ENCODE assay signal across 8 mouse cellular contexts in the genomic region with DNA sequence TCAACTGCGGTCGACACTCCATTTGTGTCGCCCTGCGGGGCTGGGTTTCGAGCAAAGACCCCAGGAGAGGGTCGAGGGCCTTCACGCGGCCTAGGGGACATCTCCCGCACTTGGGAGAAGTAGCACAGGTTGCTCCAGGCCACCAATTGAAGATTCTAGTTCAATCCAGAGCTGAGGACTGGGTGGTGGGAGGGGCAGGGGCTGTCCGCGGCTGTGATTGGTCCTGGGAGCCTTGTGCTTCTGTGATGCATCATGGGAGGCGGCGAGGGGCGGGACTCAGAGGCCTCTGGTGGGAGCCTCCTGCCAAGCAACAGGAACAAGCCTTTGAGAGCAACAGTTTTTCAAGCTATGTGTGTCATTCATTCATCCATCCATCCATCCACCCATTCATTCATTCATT.
DNase-seq lines count a peak whose midpoint lies in the region; ATAC-seq and TF ChIP-seq lines count a peak whose summit lies in the region.

No protein-coding gene starts in this region.

- no peaks in the 10 kb centered on the region for H3K9me3 ChIP-seq in heart, embryonic 11.5 days (replicated peaks; ENCODE audit: control insufficient read depth, low read length)
- H3K9me3 ChIP-seq in hindbrain, embryonic 15.5 days: no peaks in the 10 kb centered on the region
- H3K9me3 ChIP-seq in neural tube, embryonic 15.5 days (replicated peaks): no peaks in the 10 kb centered on the region

- no peak overlapping the region for H3K9ac ChIP-seq in heart, embryonic 11.5 days (ENCODE audit: low read depth, low read length)
- H3K9ac ChIP-seq in hindbrain, embryonic 15.5 days: no peak overlapping the region
- H3K9ac ChIP-seq in neural tube, embryonic 15.5 days (replicated peaks): no peak overlapping the region

- intact Hi-C loops in gastrocnemius, postnatal 36 days (cut with DNase I): no loop called here

- no peaks in the 10 kb centered on the region for H3K36me3 ChIP-seq in heart, embryonic 11.5 days (ENCODE audit: control insufficient read depth, insufficient read depth, low read length)
- no peaks in the 10 kb centered on the region for H3K36me3 ChIP-seq in thymus, adult 2 months (ENCODE audit: control insufficient read depth, insufficient read depth, low read length)
- no peaks in the 10 kb centered on the region for H3K36me3 ChIP-seq in hindbrain, embryonic 15.5 days
- no peaks in the 10 kb centered on the region for H3K36me3 ChIP-seq in neural tube, embryonic 15.5 days

- H3K4me2 ChIP-seq in heart, embryonic 11.5 days: peak overlapping the region; percentile 49; the same call in 1 of the 2 replicates
- peak overlapping the region; percentile 46 for H3K4me2 ChIP-seq in hindbrain, embryonic 15.5 days
- H3K4me2 ChIP-seq in neural tube, embryonic 15.5 days: peak overlapping the region; percentile 42

- 41% methylated on average over 14 of the region's 14 CpGs for WGBS in heart, embryonic 11.5 days (ENCODE audit: insufficient replicate concordance)
- WGBS in thymus, adult 2 months: 56% methylated on average over 14 of the region's 14 CpGs
- WGBS in hindbrain, embryonic 15.5 days: 56% methylated on average over 14 of the region's 14 CpGs
- WGBS in neural tube, embryonic 15.5 days: 65% methylated on average over 14 of the region's 14 CpGs

- no peak for DNase-seq in heart, adult 9 months (ENCODE audit: low spot score in 2 of 2)
- peak; percentile 4 for DNase-seq in thymus, postnatal 25 days
- no peak for DNase-seq in thymus, adult 2 months
- no peak for DNase-seq in gastrocnemius, postnatal 36 days
- DNase-seq in lung, postnatal 36 days: no peak

- H3K4me3 ChIP-seq in heart, embryonic 11.5 days (ENCODE audit: low read depth, low read length): no peak overlapping the region
- no peak overlapping the region for H3K4me3 ChIP-seq in thymus, adult 2 months (ENCODE audit: control insufficient read depth, insufficient read depth, low read length)
- 0 out of 2 replicates have a peak overlapping the region, but pooled peaks have one; percentile 15 for H3K4me3 ChIP-seq in hindbrain, embryonic 15.5 days
- 0 out of 2 replicates have a peak overlapping the region, but pooled peaks have one; percentile 19 for H3K4me3 ChIP-seq in neural tube, embryonic 15.5 days (replicated peaks)

- no peak for TF ChIP-seq POLR2A in thymus, adult 2 months (IDR thresholded peaks at IDR 0.05; ENCODE audit: control insufficient read depth, extremely low read depth, insufficient read depth, low read length, poor library complexity)

- TF ChIP-seq CTCF in thymus, adult 2 months (IDR thresholded peaks at IDR 0.05; ENCODE audit: borderline replicate concordance, control insufficient read depth, extremely low read depth, insufficient read depth, low read length, poor library complexity): no peak

- no peaks in the 10 kb centered on the region; the same call in 1 of the 2 replicates for H3K27me3 ChIP-seq in heart, embryonic 11.5 days (ENCODE audit: control insufficient read depth, insufficient read depth, low read length)
- no peaks in the 10 kb centered on the region for H3K27me3 ChIP-seq in thymus, adult 2 months (ENCODE audit: control insufficient read depth, insufficient read depth, low read length)
- H3K27me3 ChIP-seq in hindbrain, embryonic 15.5 days: no peaks in the 10 kb centered on the region
- H3K27me3 ChIP-seq in neural tube, embryonic 15.5 days (replicated peaks): no peaks in the 10 kb centered on the region

- 0 out of 2 replicates have a peak, but pooled peaks cover 3% of the 10 kb centered on the region for H3K4me1 ChIP-seq in heart, embryonic 11.5 days (ENCODE audit: control insufficient read depth, insufficient read depth, low read length)
- no peaks in the 10 kb centered on the region for H3K4me1 ChIP-seq in thymus, adult 2 months (replicated peaks; ENCODE audit: control insufficient read depth, insufficient read depth, low read length)
- peaks cover 17% of the 10 kb centered on the region; the same call in 1 of the 2 replicates for H3K4me1 ChIP-seq in hindbrain, embryonic 15.5 days (replicated peaks)
- peaks cover 7% of the 10 kb centered on the region; the same call in 1 of the 2 replicates for H3K4me1 ChIP-seq in neural tube, embryonic 15.5 days

- no peak for ATAC-seq in heart, embryonic 11.5 days (replicated peaks; ENCODE audit: insufficient number of reproducible peaks, low FRiP score, low TSS enrichment)
- ATAC-seq in hindbrain, embryonic 15.5 days (ENCODE audit: low FRiP score, low read depth): peak; percentile 84
- ATAC-seq in neural tube, embryonic 15.5 days (ENCODE audit: low FRiP score): peak; percentile 84

- no peak overlapping the region for H3K27ac ChIP-seq in heart, embryonic 11.5 days (ENCODE audit: low read depth, low read length)
- no peak overlapping the region for H3K27ac ChIP-seq in thymus, adult 2 months (ENCODE audit: control insufficient read depth, insufficient read depth, low read length)
- H3K27ac ChIP-seq in hindbrain, embryonic 15.5 days (replicated peaks): 0 out of 2 replicates have a peak overlapping the region, but pooled peaks have one; percentile 36
- H3K27ac ChIP-seq in neural tube, embryonic 15.5 days (replicated peaks): 0 out of 2 replicates have a peak overlapping the region, but pooled peaks have one; percentile 5

Comparison
In these comparisons a context has a peak if more than half of its experiments do, and no peak if none do; other contexts are left out.
1. H3K27ac ChIP-seq: peak in hindbrain, embryonic 15.5 days (single experiment) and neural tube, embryonic 15.5 days (single experiment); none in heart, embryonic 11.5 days (single experiment) and thymus, adult 2 months (single experiment).
2. H3K4me3 ChIP-seq: peak in hindbrain, embryonic 15.5 days (single experiment) and neural tube, embryonic 15.5 days (single experiment); none in heart, embryonic 11.5 days (single experiment) and thymus, adult 2 months (single experiment).
3. Peak in every context shown above with its lines, with median percentiles within 50 percentile points of each other: H3K4me2 ChIP-seq.